Mouse (Mus musculus) CD4-positive naive resting alpha-beta T cell, adult 57 days (primary cell): ENCODE measurements around the gene Apba1. TPM values are rescaled to one million over a fixed set of nuclear protein-coding genes. Genes with fewer than 3 reads are reported as not detected.

Experiments used
- total RNA-seq: library from RNA; stranded (reverse); gene quantifications from one replicate; pipeline ENCODE4 v1.2.4, GENCODE M21; 2023

Gene Apba1
- total RNA-seq, result 0.12 TPM

DNA sequence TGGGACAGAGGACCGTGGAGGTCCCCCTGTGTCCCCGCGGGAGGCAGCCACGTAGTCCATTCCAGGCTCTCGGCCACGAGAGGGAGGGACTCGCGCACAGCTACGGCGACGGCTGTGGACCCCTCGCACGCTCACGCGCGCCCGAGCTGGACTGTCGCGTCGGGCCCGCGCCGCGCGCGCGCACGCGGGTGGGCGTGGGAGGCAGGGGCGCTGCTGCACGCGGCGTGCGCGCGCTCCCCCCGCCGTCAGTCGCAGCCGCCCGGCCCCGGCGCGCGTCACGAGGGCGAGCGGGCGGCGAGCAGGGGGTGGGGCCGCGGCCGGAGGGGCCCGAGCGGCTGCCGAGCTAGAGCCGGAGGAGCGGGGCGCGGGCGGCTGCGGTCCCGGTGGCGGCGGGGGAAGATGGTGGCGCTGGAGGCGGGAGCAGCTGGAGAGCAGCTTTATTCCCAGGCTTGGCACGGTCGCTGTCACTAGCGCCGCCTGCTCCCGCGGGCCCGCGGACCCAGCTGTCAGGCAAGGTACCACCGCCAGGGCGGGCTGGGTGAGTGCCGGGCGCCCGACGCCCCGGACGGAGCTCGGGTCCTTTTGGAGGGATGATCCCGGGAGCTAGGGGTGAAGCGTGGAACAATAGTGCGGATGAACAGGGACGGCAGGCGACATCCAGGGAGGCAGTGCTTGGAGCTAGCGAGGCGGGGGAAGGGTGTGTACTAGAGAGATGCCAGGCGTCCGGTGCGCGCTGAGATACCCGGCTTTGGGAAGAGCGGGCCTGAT is at the start of gene Apba1:
TSS of gene Apba1 (plus strand) at position 334 of the 768 bp plus-strand sequence.

Other genes starting within 250 kb of the Apba1 start
- gene 1700028P14Rik, start 106.1 kb upstream of the Apba1 start, total RNA-seq, result not detected
- 35.9 TPM for gene Ptar1, start 71.5 kb upstream of the Apba1 start, total RNA-seq